ENCODE assay signal across 12 mouse cellular contexts in the genomic region with DNA sequence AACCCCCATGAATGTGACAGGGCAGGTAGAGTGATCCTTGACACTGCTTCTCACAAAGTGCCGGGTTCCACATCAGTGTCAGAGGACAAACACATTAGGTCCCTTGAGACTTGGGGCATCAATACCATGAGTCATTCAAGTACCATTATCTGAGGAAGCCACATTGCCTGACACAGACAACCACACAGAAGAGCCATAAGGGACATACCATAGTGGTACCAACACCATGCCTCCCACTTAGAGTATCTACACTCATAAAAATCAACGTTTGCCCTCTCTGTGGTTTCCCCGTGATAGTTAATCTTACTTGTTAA.
"Had no signal": no experiment of that assay in that cellular context is flagged by ENCODE, and none has a peak within 500 bp of the region (broad histone marks: within the 10 kb centered on the region; RNA-seq: fewer than 3 reads in every experiment).

No protein-coding gene starts in this region.

- H3K27me3 ChIP-seq: intestine, embryonic 15.5 days; kidney, embryonic 15.5 days; limb, embryonic 12.5 days; midbrain, embryonic 12.5 days; neural tube, embryonic 15.5 days had no signal

- H3K27ac ChIP-seq: intestine, embryonic 15.5 days; kidney, embryonic 15.5 days; limb, embryonic 12.5 days; midbrain, embryonic 12.5 days; neural tube, embryonic 15.5 days had no signal

- ATAC-seq: intestine, embryonic 15.5 days had no signal

- H3K9me3 ChIP-seq: intestine, embryonic 15.5 days; kidney, embryonic 15.5 days; limb, embryonic 12.5 days; midbrain, embryonic 12.5 days; neural tube, embryonic 15.5 days had no signal

- DNase-seq: kidney, adult 18-20 months; kidney, postnatal 14 days; layer of hippocampus, postnatal 36 days; lung, adult 2 months; lung, postnatal 36 days; right cerebral cortex, postnatal 14 days; thymus, postnatal 36 days had no signal

- H3K4me1 ChIP-seq: intestine, embryonic 15.5 days; midbrain, embryonic 12.5 days; neural tube, embryonic 15.5 days had no signal

- H3K4me2 ChIP-seq: intestine, embryonic 15.5 days; kidney, embryonic 15.5 days; limb, embryonic 12.5 days; midbrain, embryonic 12.5 days; neural tube, embryonic 15.5 days had no signal

- H3K9ac ChIP-seq: intestine, embryonic 15.5 days; kidney, embryonic 15.5 days; limb, embryonic 12.5 days; midbrain, embryonic 12.5 days; neural tube, embryonic 15.5 days had no signal

- H3K4me3 ChIP-seq: intestine, embryonic 15.5 days; kidney, embryonic 15.5 days; limb, embryonic 12.5 days; midbrain, embryonic 12.5 days; neural tube, embryonic 15.5 days had no signal
